8 mouse cellular contexts compared by ENCODE assay signal in genomic region chr10:59109015-59109414, GRCm38 (mm10).
DNase-seq lines count a peak whose midpoint lies in the region.

No protein-coding gene starts in this region.

- peak; percentile 12 to 27 for DNase-seq in CD8-positive naive resting alpha-beta T cell, adult 2 months (ENCODE audit: low read depth in 2 of 2, low spot score in 2 of 2)
- peak; percentile 84 for DNase-seq in ZHBTc4 (ENCODE audit: low read depth, low spot score)
- DNase-seq in embryo, embryonic 10.5 days (ENCODE audit: low spot score), result peak; percentile 87
- DNase-seq in heart, adult 8-10 months (ENCODE audit: low spot score), result peak; percentile 65
- peak; percentile 62 to 87 for DNase-seq in layer of hippocampus, adult 18-20 months (ENCODE audit: low spot score in 2 of 2)
- DNase-seq in lung, postnatal 10 days, result peak; percentile 87
- peak; percentile 51 for DNase-seq in retina, postnatal 7 days (ENCODE audit: low read depth, low spot score)
- peak; percentile 69 for DNase-seq in urinary bladder, postnatal 25 days (ENCODE audit: low spot score)

Comparison
In these comparisons a context has a peak if more than half of its experiments do, and no peak if none do; other contexts are left out.
1. Peak in every context shown above with its lines: DNase-seq.
2. DNase-seq: peak in every context shown above with its lines; median percentile 87 in embryo, embryonic 10.5 days; 87 in lung, postnatal 10 days; 84 in ZHBTc4; 74 in layer of hippocampus, adult 18-20 months; 69 in urinary bladder, postnatal 25 days; 65 in heart, adult 8-10 months; 51 in retina, postnatal 7 days; 20 in CD8-positive naive resting alpha-beta T cell, adult 2 months.